27 mouse cellular contexts compared by ENCODE assay signal in the genomic region with DNA sequence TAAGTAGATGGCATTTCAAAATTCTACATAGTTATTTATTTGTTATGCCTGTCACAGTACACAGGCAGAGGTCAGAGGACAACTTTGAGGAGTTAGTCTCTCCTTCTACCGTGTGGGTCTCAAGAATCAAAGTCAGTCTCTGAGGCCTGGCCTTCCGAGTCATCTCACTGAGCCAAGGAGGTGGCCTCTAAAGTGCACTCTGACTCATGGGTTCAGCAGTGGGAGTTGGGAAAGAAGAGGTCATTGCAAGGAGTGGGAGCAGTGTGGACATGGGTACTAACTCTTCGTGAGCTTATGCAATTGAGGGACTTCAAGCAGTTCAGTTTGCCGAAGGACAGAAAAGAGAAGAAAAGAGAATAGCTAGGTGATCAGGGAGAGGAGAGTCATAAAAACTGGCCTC. TPM values are rescaled to one million over a fixed set of nuclear protein-coding genes. Genes with fewer than 3 reads are reported as not detected.
DNase-seq lines count a peak whose midpoint lies in the region; ATAC-seq and TF ChIP-seq lines count a peak whose summit lies in the region.
"Had no signal": no experiment of that assay in that cellular context is flagged by ENCODE, and none has a peak within 500 bp of the region (broad histone marks: within the 10 kb centered on the region; RNA-seq: fewer than 3 reads in every experiment).

No protein-coding gene starts in this region.

- DNase-seq in adrenal gland, adult (ENCODE audit: inconsistent age in 2 of 2, low spot score in 1 of 2) = peak; percentile 18 to 70
- no peak for DNase-seq in adrenal gland, postnatal 4 days (ENCODE audit: low spot score in 2 of 2)
- peak; percentile 13 for DNase-seq in lung, postnatal 36 days
- DNase-seq in lung, postnatal 10 days = no peak
- DNase-seq in right cerebral cortex, postnatal 25 days = no peak
- DNase-seq in kidney, adult 8-10 months = no peak
- no peak for DNase-seq in forebrain, postnatal 0 days
- DNase-seq: cerebellum, adult 2 months; cerebellum, postnatal 14 days; gastrocnemius, postnatal 10 days; heart, adult 18-20 months; heart, postnatal 10 days; kidney, adult 18-20 months; kidney, postnatal 4 days; layer of hippocampus, postnatal 36 days; left cerebral cortex, postnatal 4 days; liver, postnatal 0 days had no signal

- H3K4me3 ChIP-seq in forebrain, postnatal 0 days (ENCODE audit: low read depth, low read length) = no peak overlapping the region
- H3K4me3 ChIP-seq: forebrain, embryonic 12.5 days; heart, embryonic 13.5 days; hindbrain, embryonic 10.5 days; liver, embryonic 12.5 days; megakaryocyte, embryonic 14.5 days; midbrain, embryonic 12.5 days; neural tube, embryonic 13.5 days had no signal

- H3K4me2 ChIP-seq in forebrain, postnatal 0 days (ENCODE audit: low read depth) = no peak overlapping the region
- H3K4me2 ChIP-seq: forebrain, embryonic 12.5 days; heart, embryonic 13.5 days; liver, embryonic 12.5 days; midbrain, embryonic 12.5 days; neural tube, embryonic 13.5 days had no signal

- no peak for TF ChIP-seq CTCF in forebrain, postnatal 0 days (IDR thresholded peaks at IDR 0.05; ENCODE audit: low read depth)

- no peaks in the 10 kb centered on the region for H3K4me1 ChIP-seq in forebrain, postnatal 0 days (ENCODE audit: insufficient read depth)
- H3K4me1 ChIP-seq: forebrain, embryonic 12.5 days; heart, embryonic 13.5 days; hindbrain, embryonic 10.5 days; midbrain, embryonic 12.5 days; neural tube, embryonic 13.5 days had no signal

- no peaks in the 10 kb centered on the region for H3K9me3 ChIP-seq in forebrain, postnatal 0 days (ENCODE audit: low read length)
- H3K9me3 ChIP-seq: forebrain, embryonic 12.5 days; heart, embryonic 13.5 days; hindbrain, embryonic 10.5 days; liver, embryonic 12.5 days; midbrain, embryonic 12.5 days; neural tube, embryonic 13.5 days had no signal

- H3K27me3 ChIP-seq in forebrain, postnatal 0 days (ENCODE audit: insufficient read depth, low read length) = no peaks in the 10 kb centered on the region
- H3K27me3 ChIP-seq: forebrain, embryonic 12.5 days; heart, embryonic 13.5 days; megakaryocyte, embryonic 14.5 days; midbrain, embryonic 12.5 days; neural tube, embryonic 13.5 days had no signal

- ATAC-seq in granulocyte monocyte progenitor cell, adult 5-6 weeks (replicated peaks; ENCODE audit: poor library complexity, severe bottlenecking) = peak; percentile 43
- no peak for ATAC-seq in forebrain, postnatal 0 days
- ATAC-seq: hindbrain, embryonic 16.5 days; liver, embryonic 12.5 days; liver, postnatal 0 days; lung, postnatal 0 days had no signal

- no peak overlapping the region for H3K27ac ChIP-seq in forebrain, postnatal 0 days (ENCODE audit: low read depth, low read length)
- H3K27ac ChIP-seq: forebrain, embryonic 12.5 days; heart, embryonic 13.5 days; hindbrain, embryonic 10.5 days; liver, embryonic 12.5 days; midbrain, embryonic 12.5 days; neural tube, embryonic 13.5 days had no signal

- no peaks in the 10 kb centered on the region for H3K36me3 ChIP-seq in forebrain, postnatal 0 days (ENCODE audit: insufficient read depth)
- H3K36me3 ChIP-seq: forebrain, embryonic 12.5 days; heart, embryonic 13.5 days; hindbrain, embryonic 10.5 days; liver, embryonic 12.5 days; midbrain, embryonic 12.5 days; neural tube, embryonic 13.5 days had no signal

- no peak overlapping the region for H3K9ac ChIP-seq in forebrain, postnatal 0 days
- H3K9ac ChIP-seq: forebrain, embryonic 12.5 days; heart, embryonic 13.5 days; liver, embryonic 12.5 days; liver, postnatal 0 days; midbrain, embryonic 12.5 days; neural tube, embryonic 13.5 days had no signal

- 94% methylated on average over 4 of the region's 4 CpGs for WGBS in forebrain, postnatal 0 days

RNA-seq across cellular contexts. Expression of a gene that starts 10.3 kb away (rescaled TPM):
- total RNA-seq in adrenal gland, postnatal 4 days (2021) = 10 to 100 TPM; 17.0 to 20.4 TPM
- 77.3 and 86.5 TPM in 2 replicates for total RNA-seq in granulocyte monocyte progenitor cell, adult 5-6 weeks (2014; fragmentation: Nextera tagmentation)
- 40.2 and 56.2 TPM in 2 replicates for total RNA-seq in granulocyte monocyte progenitor cell, adult 5-6 weeks (2017)
- total RNA-seq in forebrain, postnatal 0 days (2014; rRNA removed) = 2.7 and 3.8 TPM in 2 replicates
- polyA plus RNA-seq in forebrain, postnatal 0 days (2015; fragmentation: Nextera tagmentation; extraction: Ambion mirVana) = 2.0 and 5.9 TPM in 2 replicates

RNA-seq across cellular contexts. Expression of a gene that starts 41.0 kb away (rescaled TPM):
- total RNA-seq in adrenal gland, postnatal 4 days (2021) = 10 to 100 TPM; 38.6 to 42.9 TPM
- total RNA-seq in granulocyte monocyte progenitor cell, adult 5-6 weeks (2014; fragmentation: Nextera tagmentation) = 21.0 and 26.1 TPM in 2 replicates
- 11.1 and 12.5 TPM in 2 replicates for total RNA-seq in granulocyte monocyte progenitor cell, adult 5-6 weeks (2017)
- total RNA-seq in forebrain, postnatal 0 days (2014; rRNA removed) = 11.9 and 17.5 TPM in 2 replicates
- 5.4 and 9.0 TPM in 2 replicates for polyA plus RNA-seq in forebrain, postnatal 0 days (2015; fragmentation: Nextera tagmentation; extraction: Ambion mirVana)

Comparison
In these comparisons a context has a peak if more than half of its experiments do, and no peak if none do; other contexts are left out.
1. DNase-seq: peak in adrenal gland, adult (2 of 2) and lung, postnatal 36 days (single experiment); none in adrenal gland, postnatal 4 days (0 of 2), lung, postnatal 10 days (single experiment), right cerebral cortex, postnatal 25 days (single experiment), kidney, adult 8-10 months (0 of 2) and forebrain, postnatal 0 days (single experiment).